Mouse (Mus musculus) G1E (cell line): ENCODE measurements around the gene C9orf72. TPM values are rescaled to one million over a fixed set of nuclear protein-coding genes. Genes with fewer than 3 reads are reported as not detected.

Source experiments
- ATAC-seq: 2 replicates; pipeline ENCODE4 v1.8.0; 2016; ENCODE audit warnings: mild to moderate bottlenecking; ENCODE audit not compliant: insufficient number of reproducible peaks, poor library complexity, low FRiP score, severe bottlenecking; ENCODE audit errors: extremely low read depth
- DNase-seq: peaks from one replicate; pipeline ENCODE4 v3.0.0; 2012; ENCODE audit warnings: low spot score
- H3K27me3 ChIP-seq: 2 replicates; pipeline ENCODE4 v1.6.1; 2012; ENCODE audit warnings: mild to moderate bottlenecking, low read length, inconsistent platforms; ENCODE audit not compliant: insufficient read depth
- H3K36me3 ChIP-seq: replicated peaks from 2 replicates; pipeline ENCODE3; 2012; ENCODE audit warnings: mild to moderate bottlenecking, inconsistent platforms
- H3K4me1 ChIP-seq: 2 replicates; pipeline ENCODE4 v1.6.1; 2012; ENCODE audit warnings: low read depth, low read length, inconsistent platforms, mixed read lengths; ENCODE audit not compliant: insufficient read depth
- H3K4me3 ChIP-seq: 2 replicates; pipeline ENCODE4 v1.5.1; 2012; ENCODE audit warnings: low read depth, mild to moderate bottlenecking, inconsistent platforms, low read length, moderate library complexity, mixed read lengths
- H3K9me3 ChIP-seq: replicated peaks from 2 replicates; pipeline ENCODE4 v1.6.1; 2012; ENCODE audit warnings: inconsistent platforms
- CTCF ChIP-seq: IDR thresholded peaks from 2 replicates; pipeline ENCODE4 v1.5.1; 2012; ENCODE audit warnings: low read depth, low read length, inconsistent platforms, mixed read lengths
- GATA1 ChIP-seq: IDR thresholded peaks from 2 replicates; pipeline ENCODE4 v1.6.1; 2012; ENCODE audit warnings: borderline replicate concordance, low read length, inconsistent platforms, mixed read lengths
- GATA2 ChIP-seq: IDR thresholded peaks from 2 replicates; pipeline ENCODE4 v1.6.1; 2012; ENCODE audit warnings: low read depth, low read length, inconsistent platforms, borderline replicate concordance
- POLR2AphosphoS5 ChIP-seq: IDR thresholded peaks from 2 replicates; pipeline ENCODE4 v1.6.1; 2012; ENCODE audit warnings: low read depth, low read length, inconsistent platforms; ENCODE audit not compliant: insufficient replicate concordance
- TAL1 ChIP-seq: conservative IDR thresholded peaks from 2 replicates; pipeline ENCODE4 v1.6.1; 2012; ENCODE audit warnings: low read depth, low read length, inconsistent platforms, mixed read lengths
- polyA plus RNA-seq: library from polyadenylated mRNA; stranded (reverse); fragments of >175 nt; gene quantifications from 2 replicates; pipeline ENCODE4 v1.2.3, GENCODE M21; 2012
- total RNA-seq, 2 experiments: library from RNA; stranded (forward) in 1 of 2; stranded (reverse) in 1 of 2; fragments of 200-1000 nt in 1 of 2; fragments of >200 nt in 1 of 2; fragmentation: Nextera tagmentation in 1 of 2; gene quantifications; 2 replicates each; pipeline ENCODE4 v1.2.3; 2014 to 2017

Gene C9orf72
- total and polyA plus RNA-seq, 3 experiments, result 0.18 to 21.7 (median 17.5) TPM

- Histone ChIP-seq H3K4me3 (no peak overlapping the region), H3K36me3 (peaks cover 28% of the 10 kb centered on the region), H3K9me3 (no peaks in the 10 kb centered on the region), H3K4me1 (peaks cover 14% of the 10 kb centered on the region), H3K27me3 (no peaks in the 10 kb centered on the region)
- no peak for DNase-seq
- TF ChIP-seq POLR2AphosphoS5, result no peak
- no peak for TF ChIP-seq TAL1
- no peak for TF ChIP-seq GATA2
- TF ChIP-seq GATA1, result no peak
- TF ChIP-seq CTCF, result no peak
- ATAC-seq, result no peak
Measured at GRCm38 (mm10) chr4:35220108-35220731, 5.8 kb downstream of the C9orf72 start.

- Histone ChIP-seq H3K36me3 (peaks cover 35% of the 10 kb centered on the region), H3K4me3 (no peak overlapping the region)
- ATAC-seq, result no peak
Measured at GRCm38 (mm10) chr4:35204659-35205058, 21.3 kb downstream of the C9orf72 start.

GRCm38 (mm10) chr4:35203724-35204123 lies 22.3 kb downstream of the C9orf72 start:
- no peak overlapping the region for H3K4me3 ChIP-seq
- ATAC-seq, result no peak
- H3K27me3 ChIP-seq, result no peaks in the 10 kb centered on the region
- no peak for TF ChIP-seq CTCF
- no peak for TF ChIP-seq POLR2AphosphoS5
- TF ChIP-seq GATA1, result no peak
- no peak for TF ChIP-seq GATA2
- no peak for TF ChIP-seq TAL1
- no peaks in the 10 kb centered on the region; the same call in 1 of the 2 replicates for H3K4me1 ChIP-seq
- no peaks in the 10 kb centered on the region for H3K9me3 ChIP-seq
- DNase-seq, result no peak
- H3K36me3 ChIP-seq, result peaks cover 44% of the 10 kb centered on the region

More at GRCm38 (mm10) chr4:35204659-35205058, 21.3 kb downstream of the C9orf72 start:
- Histone ChIP-seq H3K9me3 (no peaks in the 10 kb centered on the region), H3K27me3 (no peaks in the 10 kb centered on the region), H3K4me1 (no peaks in the 10 kb centered on the region; the same call in 1 of the 2 replicates)
- TF ChIP-seq POLR2AphosphoS5 (no peak), TAL1 (no peak), GATA2 (no peak), GATA1 (no peak), CTCF (no peak)
- no peak for DNase-seq

GRCm38 (mm10) chr4:35201700-35202099 lies 24.3 kb downstream of the C9orf72 start:
- Histone ChIP-seq H3K4me1 (no peaks in the 10 kb centered on the region; the same call in 1 of the 2 replicates), H3K4me3 (no peak overlapping the region), H3K27me3 (no peaks in the 10 kb centered on the region), H3K9me3 (no peaks in the 10 kb centered on the region), H3K36me3 (peaks cover 54% of the 10 kb centered on the region)
- DNase-seq (no peak), ATAC-seq (peak; percentile 63)
- TF ChIP-seq CTCF (no peak), GATA2 (no peak), TAL1 (no peak)

- DNase-seq, result no peak
- H3K4me1 ChIP-seq, result peaks cover 4% of the 10 kb centered on the region; the same call in 1 of the 2 replicates
- peaks cover 41% of the 10 kb centered on the region for H3K36me3 ChIP-seq
- ATAC-seq, result no peak
- H3K9me3 ChIP-seq, result no peaks in the 10 kb centered on the region
- no peak overlapping the region for H3K4me3 ChIP-seq
- TF ChIP-seq GATA1, result no peak
- no peak for TF ChIP-seq GATA2
- no peak for TF ChIP-seq POLR2AphosphoS5
- no peak for TF ChIP-seq TAL1
- TF ChIP-seq CTCF, result no peak
- no peaks in the 10 kb centered on the region for H3K27me3 ChIP-seq
Measured at GRCm38 (mm10) chr4:35192725-35193124, 33.2 kb downstream of the C9orf72 start.

GRCm38 (mm10) chr4:35189794-35190193 lies 36.2 kb downstream of the C9orf72 start:
- Histone ChIP-seq H3K4me3 (no peak overlapping the region), H3K36me3 (peaks cover 29% of the 10 kb centered on the region), H3K27me3 (no peaks in the 10 kb centered on the region), H3K4me1 (peaks cover 4% of the 10 kb centered on the region; the same call in 1 of the 2 replicates), H3K9me3 (no peaks in the 10 kb centered on the region)
- ATAC-seq (no peak), DNase-seq (no peak)
- no peak for TF ChIP-seq CTCF
- no peak for TF ChIP-seq GATA1
- no peak for TF ChIP-seq GATA2
- no peak for TF ChIP-seq POLR2AphosphoS5
- no peak for TF ChIP-seq TAL1
